Mouse (Mus musculus) small intestine, adult 2 months (tissue): Measurements from ENCODE around the gene Habp4. TPM values are rescaled to one million over a fixed set of nuclear protein-coding genes. Genes with fewer than 3 reads are reported as not detected.

Experiments
- H3K27ac ChIP-seq: fragments of 200-500 bp; 2 replicates; pipeline ENCODE4 v1.5.1; 2012; ENCODE audit warnings: low read depth, low read length, control low read depth, inconsistent platforms; ENCODE audit not compliant: insufficient read depth
- H3K27me3 ChIP-seq: fragments of 200-500 bp; 2 replicates; pipeline ENCODE4 v1.6.1; 2012; ENCODE audit warnings: mild to moderate bottlenecking, moderate library complexity, low read length, inconsistent platforms; ENCODE audit not compliant: control insufficient read depth, insufficient read depth
- H3K36me3 ChIP-seq: fragments of 200-500 bp; 2 replicates; pipeline ENCODE4 v1.6.1; 2012; ENCODE audit warnings: mild to moderate bottlenecking, low read length, control low read depth, inconsistent platforms; ENCODE audit not compliant: control insufficient read depth, insufficient read depth
- H3K4me1 ChIP-seq: fragments of 200-500 bp; 2 replicates; pipeline ENCODE4 v1.6.1; 2012; ENCODE audit warnings: low read length, inconsistent platforms, mixed read lengths; ENCODE audit not compliant: control insufficient read depth, insufficient read depth, insufficient read length
- H3K4me3 ChIP-seq: fragments of 200-500 bp; 2 replicates; pipeline ENCODE4 v1.5.1; 2012; ENCODE audit warnings: low read depth, mild to moderate bottlenecking, control low read depth, inconsistent platforms, low read length, moderate library complexity
- CTCF ChIP-seq: fragments of 200-500 bp; IDR thresholded peaks from 2 replicates; pipeline ENCODE4 v1.5.1; 2012; ENCODE audit warnings: low read depth, mild to moderate bottlenecking, control low read depth, inconsistent platforms, low read length, moderate library complexity, mixed read lengths; ENCODE audit not compliant: insufficient replicate concordance, insufficient read length; ENCODE audit errors: extremely low read depth
- POLR2A ChIP-seq: fragments of 200-500 bp; IDR thresholded peaks from 2 replicates; pipeline ENCODE4 v1.6.1; 2012; ENCODE audit warnings: low read depth, mild to moderate bottlenecking, control low read depth, inconsistent platforms, low read length, moderate library complexity
- WGBS: fragments of 180-500 bp; shearing (Covaris S2); methylation state at CpG from one replicate; pipeline ENCODE4 v1.1.7; 2018; 5-methylcytosine and 5-hydroxymethylcytosine counted together
- polyA plus RNA-seq: library from polyadenylated mRNA; depleted of rRNA; stranded (reverse); fragments of >200 nt; gene quantifications from 2 replicates; pipeline ENCODE4 v1.2.3, GENCODE M21; 2012; rRNA removed

Gene Habp4
- polyA plus RNA-seq, 1 experiment: 8.7 TPM

GRCm38 (mm10) chr13:64235062-64235715 is 73.6 kb downstream of the Habp4 start:
- H3K4me1 ChIP-seq: no peaks in the 10 kb centered on the region
- 74% methylated on average over 4 of the region's 4 CpGs for WGBS
- H3K4me3 ChIP-seq: no peak overlapping the region
- H3K27ac ChIP-seq: no peak overlapping the region
- no peaks in the 10 kb centered on the region for H3K27me3 ChIP-seq
- peaks cover 2% of the 10 kb centered on the region; the same call in 1 of the 2 replicates for H3K36me3 ChIP-seq
- TF ChIP-seq POLR2A: no peak
- no peak for TF ChIP-seq CTCF

GRCm38 (mm10) chr13:64235777-64236176 is 74.2 kb downstream of the Habp4 start:
- H3K4me3 ChIP-seq: no peak overlapping the region
- WGBS: 89% methylated on average over 3 of the region's 3 CpGs
- no peaks in the 10 kb centered on the region for H3K4me1 ChIP-seq
- TF ChIP-seq CTCF (no peak), POLR2A (no peak)
- H3K36me3 ChIP-seq: peaks cover 2% of the 10 kb centered on the region; the same call in 1 of the 2 replicates
- H3K27me3 ChIP-seq: no peaks in the 10 kb centered on the region
- H3K27ac ChIP-seq: no peak overlapping the region

Other genes with a start within 250 kb of the Habp4 start
- not detected in 2 replicates for gene Hsd17b3, start 72.6 kb upstream of the Habp4 start, polyA plus RNA-seq
- 3.9 and 7.1 TPM in 2 replicates for gene Slc35d2, start 32.5 kb upstream of the Habp4 start, polyA plus RNA-seq
- gene Zfp367, start 8.6 kb upstream of the Habp4 start, polyA plus RNA-seq: 1.8 and 3.0 TPM in 2 replicates
- gene Cdc14b, start 113.5 kb downstream of the Habp4 start, polyA plus RNA-seq: 1.4 and 2.8 TPM in 2 replicates
- gene Aaed1, start 150.9 kb downstream of the Habp4 start, polyA plus RNA-seq: 2.5 and 4.4 TPM in 2 replicates
- 17.4 and 17.9 TPM in 2 replicates for gene Ctsl, start 209.1 kb downstream of the Habp4 start, polyA plus RNA-seq